Mouse (Mus musculus) C2C12 (cell line): ENCODE results near the gene Gp5.

Source experiments
- CTCF ChIP-seq: IDR thresholded peaks from one replicate; pipeline ENCODE4 v1.5.1; 2011; ENCODE audit not compliant: control insufficient read depth, insufficient read depth, insufficient read length
- FOSL1 ChIP-seq: IDR thresholded peaks from one replicate; pipeline ENCODE4 v1.8.0; 2011; ENCODE audit warnings: mild to moderate bottlenecking, low read length; ENCODE audit not compliant: poor library complexity, insufficient read depth, severe bottlenecking
- MAX ChIP-seq: IDR thresholded peaks from one replicate; pipeline ENCODE4 v1.6.1; 2011; ENCODE audit warnings: mild to moderate bottlenecking, control low read depth
- MYOD1 ChIP-seq: IDR thresholded peaks from one replicate; pipeline ENCODE4 v1.6.1; 2011; ENCODE audit warnings: low read depth; ENCODE audit not compliant: control insufficient read depth, insufficient read length
- MYOG ChIP-seq: IDR thresholded peaks from one replicate; pipeline ENCODE4 v1.6.1; 2011; ENCODE audit not compliant: control insufficient read depth, insufficient read length; ENCODE audit errors: extremely low read depth
- USF1 ChIP-seq: IDR thresholded peaks from one replicate; pipeline ENCODE4 v1.6.1; 2011; ENCODE audit warnings: low read depth, mild to moderate bottlenecking, control low read depth, moderate library complexity

GRCm38 (mm10) chr16:30306102-30306501, 4.5 kb downstream of the Gp5 start:
- no peak for TF ChIP-seq CTCF
- no peak for TF ChIP-seq FOSL1
- no peak for TF ChIP-seq USF1
- TF ChIP-seq MYOD1: no peak
- TF ChIP-seq MYOG: no peak
- TF ChIP-seq MAX: no peak
